Mouse (Mus musculus): ENCODE data around the gene 1700028J19Rik. TPM values are rescaled to one million over a fixed set of nuclear protein-coding genes. Genes with fewer than 3 reads are reported as not detected.
A peak's percentile ranks its signal among the peaks of the same experiment; 100 is the strongest.
"Not testable (repeated sequence)": the region's sequence is repeated elsewhere in the genome, so short reads cannot be mapped to it uniquely, and the experiment has no call there.

Gene 1700028J19Rik
- polyA plus RNA-seq, 1 experiment from 2014 or later: 1.3 TPM

- ATAC-seq (ENCODE audit: low FRiP score, low read depth): peak; percentile 21
- H3K36me3 ChIP-seq: peaks cover 33% of the 10 kb centered on the region
- no peak overlapping the region for H3K27ac ChIP-seq
- H3K4me2 ChIP-seq (replicated peaks): peak overlapping the region; percentile 66
- peaks cover 12% of the 10 kb centered on the region for H3K4me1 ChIP-seq
- WGBS: 2% methylated on average over 23 of the region's 23 CpGs
- H3K9me3 ChIP-seq: no peaks in the 10 kb centered on the region
- H3K27me3 ChIP-seq (replicated peaks): no peaks in the 10 kb centered on the region
- peak overlapping the region; percentile 77 for H3K9ac ChIP-seq
- H3K4me3 ChIP-seq: peak overlapping the region; percentile 88
Measured at GRCm38 (mm10) chr7:44246984-44247470, 532 bp upstream of the 1700028J19Rik start.

- ATAC-seq (ENCODE audit: low FRiP score, low read depth): no peak
- Histone ChIP-seq H3K9ac (no peak overlapping the region), H3K9me3 (no peaks in the 10 kb centered on the region), H3K4me1 (peaks cover 12% of the 10 kb centered on the region), H3K36me3 (peaks cover 9% of the 10 kb centered on the region), H3K4me2 (replicated peaks) (no peak overlapping the region), H3K27me3 (replicated peaks) (no peaks in the 10 kb centered on the region), H3K27ac (no peak overlapping the region), H3K4me3 (no peak overlapping the region)
- WGBS: 50% methylated on average over 1 of the region's 1 CpGs
Measured at GRCm38 (mm10) chr7:44244080-44244479, 2.4 kb downstream of the 1700028J19Rik start.

GRCm38 (mm10) chr7:44241163-44241562 lies 5.3 kb downstream of the 1700028J19Rik start:
- no peak for ATAC-seq (ENCODE audit: low FRiP score, low read depth)
- peaks cover 5% of the 10 kb centered on the region; the same call in 1 of the 2 replicates for H3K4me1 ChIP-seq
- H3K9me3 ChIP-seq: no peaks in the 10 kb centered on the region
- no peak overlapping the region for H3K9ac ChIP-seq
- no peaks in the 10 kb centered on the region for H3K27me3 ChIP-seq (replicated peaks)
- no peaks in the 10 kb centered on the region for H3K36me3 ChIP-seq
- 73% methylated on average over 2 of the region's 2 CpGs for WGBS
- no peak overlapping the region for H3K4me3 ChIP-seq
- no peak overlapping the region for H3K27ac ChIP-seq
- H3K4me2 ChIP-seq (replicated peaks): no peak overlapping the region

- no peak overlapping the region for H3K27ac ChIP-seq
- no peak for ATAC-seq (ENCODE audit: low FRiP score, low read depth)
- no peak overlapping the region for H3K4me3 ChIP-seq
- H3K27me3 ChIP-seq (replicated peaks): no peaks in the 10 kb centered on the region
- H3K36me3 ChIP-seq: no peaks in the 10 kb centered on the region
- H3K4me2 ChIP-seq (replicated peaks): no peak overlapping the region
- H3K9ac ChIP-seq: no peak overlapping the region
- WGBS: 70% methylated on average over 1 of the region's 1 CpGs
- no peaks in the 10 kb centered on the region for H3K9me3 ChIP-seq
- peaks cover 5% of the 10 kb centered on the region; the same call in 1 of the 2 replicates for H3K4me1 ChIP-seq
Measured at GRCm38 (mm10) chr7:44240712-44241111, 5.8 kb downstream of the 1700028J19Rik start.

- Histone ChIP-seq H3K4me3 (no peak overlapping the region), H3K36me3 (no peaks in the 10 kb centered on the region), H3K4me1 (no peaks in the 10 kb centered on the region), H3K4me2 (replicated peaks) (no peak overlapping the region), H3K27me3 (replicated peaks) (no peaks in the 10 kb centered on the region), H3K9me3 (no peaks in the 10 kb centered on the region), H3K9ac (no peak overlapping the region), H3K27ac (no peak overlapping the region)
- no peak for ATAC-seq (ENCODE audit: low FRiP score, low read depth)
- 57% methylated on average over 2 of the region's 2 CpGs for WGBS
Measured at GRCm38 (mm10) chr7:44239913-44240312, 6.6 kb downstream of the 1700028J19Rik start.

GRCm38 (mm10) chr7:44235909-44236308 lies 10.6 kb downstream of the 1700028J19Rik start, which contains the start of gene Gm36864:
Gene Gm36864, plus strand, starts transcription at chr7:44236177.
- Histone ChIP-seq H3K27me3 (replicated peaks) (no peaks in the 10 kb centered on the region), H3K27ac (no peak within 1 kb of the TSS), H3K4me2 (replicated peaks) (no peak within 1 kb of the TSS), H3K4me1 (no peaks in the 10 kb centered on the region), H3K36me3 (no peaks in the 10 kb centered on the region), H3K9ac (no peak within 1 kb of the TSS), H3K4me3 (no peak within 1 kb of the TSS), H3K9me3 (no peaks in the 10 kb centered on the region)
- ATAC-seq (ENCODE audit: low FRiP score, low read depth): no peak
- 80% methylated on average over 3 of the region's 3 CpGs for WGBS

- Histone ChIP-seq H3K9ac (no peak within 1 kb of the TSS), H3K36me3 (no peaks in the 10 kb centered on the region), H3K27me3 (replicated peaks) (no peaks in the 10 kb centered on the region), H3K27ac (no peak within 1 kb of the TSS), H3K4me2 (replicated peaks) (no peak within 1 kb of the TSS), H3K9me3 (no peaks in the 10 kb centered on the region), H3K4me3 (no peak within 1 kb of the TSS), H3K4me1 (no peaks in the 10 kb centered on the region)
- no peak for ATAC-seq (ENCODE audit: low FRiP score, low read depth)
- WGBS: 50% methylated on average over 1 of the region's 1 CpGs
Measured at GRCm38 (mm10) chr7:44225076-44225475, 21.4 kb downstream of the 1700028J19Rik start, which contains the start of gene Klk1. Gene Klk1, plus strand, starts transcription at chr7:44225360.

GRCm38 (mm10) chr7:44222335-44222734 lies 24.2 kb downstream of the 1700028J19Rik start:
- not testable (repeated sequence) for ATAC-seq (ENCODE audit: low FRiP score, low read depth); H3K27ac ChIP-seq; H3K4me2 ChIP-seq (replicated peaks); H3K4me3 ChIP-seq; H3K9me3 ChIP-seq; H3K4me1 ChIP-seq; H3K36me3 ChIP-seq; H3K9ac ChIP-seq; H3K27me3 ChIP-seq (replicated peaks)
- 85% methylated on average over 6 of the region's 6 CpGs for WGBS

GRCm38 (mm10) chr7:44221601-44222000 lies 24.9 kb downstream of the 1700028J19Rik start:
- 73% methylated on average over 10 of the region's 10 CpGs for WGBS
- H3K4me1 ChIP-seq; H3K27ac ChIP-seq; H3K36me3 ChIP-seq; ATAC-seq (ENCODE audit: low FRiP score, low read depth); H3K9me3 ChIP-seq; H3K27me3 ChIP-seq (replicated peaks); H3K9ac ChIP-seq; H3K4me3 ChIP-seq; H3K4me2 ChIP-seq (replicated peaks): not testable (repeated sequence)

GRCm38 (mm10) chr7:44215645-44216044 lies 30.9 kb downstream of the 1700028J19Rik start, which contains the start of gene Klk1b5:
Gene Klk1b5, plus strand, starts transcription at chr7:44215945.
- Histone ChIP-seq H3K36me3 (no peaks in the 10 kb centered on the region), H3K27me3 (replicated peaks) (no peaks in the 10 kb centered on the region; the same call in 1 of the 2 replicates), H3K4me3 (no peak within 1 kb of the TSS), H3K4me2 (replicated peaks) (no peak within 1 kb of the TSS), H3K9me3 (no peaks in the 10 kb centered on the region), H3K27ac (no peak within 1 kb of the TSS), H3K4me1 (no peaks in the 10 kb centered on the region), H3K9ac (no peak within 1 kb of the TSS)
- WGBS: 85% methylated on average over 1 of the region's 1 CpGs
- no peak for ATAC-seq (ENCODE audit: low FRiP score, low read depth)

GRCm38 (mm10) chr7:44208307-44208706 lies 38.2 kb downstream of the 1700028J19Rik start:
- Histone ChIP-seq H3K4me3 (no peak overlapping the region), H3K36me3 (no peaks in the 10 kb centered on the region), H3K4me1 (no peaks in the 10 kb centered on the region), H3K4me2 (replicated peaks) (no peak overlapping the region), H3K27me3 (replicated peaks) (no peaks in the 10 kb centered on the region), H3K27ac (no peak overlapping the region), H3K9me3 (no peaks in the 10 kb centered on the region), H3K9ac (no peak overlapping the region)
- WGBS: 85% methylated on average over 3 of the region's 3 CpGs
- no peak for ATAC-seq (ENCODE audit: low FRiP score, low read depth)

GRCm38 (mm10) chr7:44207135-44207534 lies 39.4 kb downstream of the 1700028J19Rik start, which contains the start of gene Klk1b4:
Gene Klk1b4, plus strand, starts transcription at chr7:44207435.
- not testable (repeated sequence) for H3K27me3 ChIP-seq (replicated peaks); H3K4me1 ChIP-seq; H3K4me3 ChIP-seq; H3K36me3 ChIP-seq; H3K9ac ChIP-seq; H3K4me2 ChIP-seq (replicated peaks); H3K27ac ChIP-seq; H3K9me3 ChIP-seq; ATAC-seq (ENCODE audit: low FRiP score, low read depth)
- 68% methylated on average over 3 of the region's 3 CpGs for WGBS

- no peak for ATAC-seq (ENCODE audit: low FRiP score, low read depth)
- H3K9ac ChIP-seq: no peak within 1 kb of the TSS
- no peaks in the 10 kb centered on the region for H3K36me3 ChIP-seq
- H3K9me3 ChIP-seq: no peaks in the 10 kb centered on the region
- no peaks in the 10 kb centered on the region for H3K4me1 ChIP-seq
- H3K4me2 ChIP-seq (replicated peaks): no peak within 1 kb of the TSS
- no peak within 1 kb of the TSS for H3K4me3 ChIP-seq
- 67% methylated on average over 3 of the region's 3 CpGs for WGBS
- H3K27ac ChIP-seq: no peak within 1 kb of the TSS
- no peaks in the 10 kb centered on the region for H3K27me3 ChIP-seq (replicated peaks)
Measured at GRCm38 (mm10) chr7:44197891-44198290, 48.6 kb downstream of the 1700028J19Rik start, which contains the start of gene Klk1b3. Gene Klk1b3, plus strand, starts transcription at chr7:44198191.

Measured in neural tube, embryonic 12.5 days (tissue).